Mouse (Mus musculus) layer of hippocampus, adult 2 months (tissue): ENCODE measurements around the gene Fev. TPM values are rescaled to one million over a fixed set of nuclear protein-coding genes. Genes with fewer than 3 reads are reported as not detected.
A peak's percentile ranks its signal among the peaks of the same experiment; 100 is the strongest.

Experiments used
- DNase-seq, 2 experiments: peaks; one replicate each; pipeline ENCODE4 v3.0.0; 2022; ENCODE audit warnings: low spot score in 2 of 2
- H3K27ac ChIP-seq: fragments of 200-600 bp; 2 replicates; pipeline ENCODE4 v1.8.1; 2022
- H3K4me3 ChIP-seq: fragments of 200-600 bp; 2 replicates; pipeline ENCODE4 v1.8.1; 2022; ENCODE audit warnings: mild to moderate bottlenecking
- CTCF ChIP-seq: fragments of 200-600 bp; conservative IDR thresholded peaks from 2 replicates; pipeline ENCODE4 v1.8.1; 2022; ENCODE audit warnings: antibody characterized with exemption, mild to moderate bottlenecking, moderate library complexity
- microRNA-seq, 2 experiments: library from miRNA; unstranded; fragments of <30 nt; microRNA quantifications; one replicate each; pipeline ENCODE4 v1.2.0; 2021
- total RNA-seq, 2 experiments: library from RNA; stranded (reverse); gene quantifications; 2 replicates each; pipeline ENCODE4 v1.2.3; 2021

Gene Fev
- total RNA-seq, 2 experiments from 2014 or later = not detected

- Histone ChIP-seq H3K27ac (peak overlapping the region; percentile 86; the same call in 1 of the 2 replicates), H3K4me3 (no peak overlapping the region)
- no peak for TF ChIP-seq CTCF
- DNase-seq = no peak
Observed at GRCm38 (mm10) chr1:74848946-74849345, 36.3 kb downstream of the Fev start.

GRCm38 (mm10) chr1:74846341-74846740 is 38.9 kb downstream of the Fev start:
- Histone ChIP-seq H3K27ac (no peak overlapping the region), H3K4me3 (no peak overlapping the region)
- DNase-seq = no peak
- TF ChIP-seq CTCF = no peak

GRCm38 (mm10) chr1:74843090-74843489 is 42.1 kb downstream of the Fev start:
- TF ChIP-seq CTCF = no peak
- DNase-seq = no peak
- Histone ChIP-seq H3K27ac (no peak overlapping the region), H3K4me3 (no peak overlapping the region)

GRCm38 (mm10) chr1:74833255-74833654 is 52.0 kb downstream of the Fev start:
- no peak for TF ChIP-seq CTCF
- no peak overlapping the region for H3K4me3 ChIP-seq
- DNase-seq = no peak
- no peak overlapping the region for H3K27ac ChIP-seq

Small RNAs within 50 kb of the gene (microRNA-seq; reads per million reads assigned to microRNA genes)
- 295 to 300 reads per million in 2 experiments for gene Mir375

Other genes with a start within 250 kb of the Fev start
- gene Ttll4, start 223.7 kb downstream of the Fev start, total RNA-seq = 10 to 100 TPM; 23.9 to 24.5 TPM
- gene Cyp27a1, start 171.8 kb downstream of the Fev start, total RNA-seq = 1 to 10 TPM; 2.7 to 3.1 TPM
- gene Prkag3, start 136.2 kb downstream of the Fev start, total RNA-seq = not detected
- gene Wnt6, start 113.5 kb downstream of the Fev start, total RNA-seq = 1 to 10 TPM in 1 of 2 experiments, under 1 TPM in 1; 0.79 to 1.1 TPM
- 1 to 10 TPM; 2.5 to 3.3 TPM for gene Wnt10a, start 93.9 kb downstream of the Fev start, total RNA-seq
- gene Cdk5r2, start 30.5 kb downstream of the Fev start, total RNA-seq = 100 to 1,000 TPM; 193 to 196 TPM
- gene Cryba2, start 7.7 kb upstream of the Fev start, total RNA-seq = not detected
- gene Cfap65, start 50.2 kb upstream of the Fev start, total RNA-seq = 1 to 10 TPM; 2.4 to 2.7 TPM
- gene Ihh, start 66.3 kb upstream of the Fev start, total RNA-seq = under 1 TPM; 0.23 to 0.27 TPM
- 1 to 10 TPM; 1.9 to 2.0 TPM for gene Nhej1, start 239.8 kb upstream of the Fev start, total RNA-seq
- gene Slc23a3, start 248.5 kb upstream of the Fev start, total RNA-seq = under 1 TPM in 1 of 2 experiments, not detected in 1; 0.23 TPM